Mouse (Mus musculus) bone marrow, adult 2 months (tissue): ENCODE measurements around the gene Traf2.

Source experiments
- CTCF ChIP-seq: fragments of 200-500 bp; IDR thresholded peaks from 2 replicates; pipeline ENCODE4 v1.5.1; 2011; ENCODE audit warnings: low read length, control low read depth; ENCODE audit not compliant: control insufficient read depth, insufficient read depth
- POLR2A ChIP-seq: fragments of 200-500 bp; IDR thresholded peaks from 2 replicates; pipeline ENCODE4 v1.6.1; 2011; ENCODE audit warnings: low read depth, mild to moderate bottlenecking, control low read depth, low read length, borderline replicate concordance; ENCODE audit not compliant: control insufficient read depth

GRCm38 (mm10) chr2:25487965-25488670 is 58.6 kb downstream of the Traf2 start:
- TF ChIP-seq CTCF = no peak
- TF ChIP-seq POLR2A = no peak
